Mouse (Mus musculus) intestine, embryonic 16.5 days (tissue): ENCODE measurements around the gene Pdxk. TPM values are rescaled to one million over a fixed set of nuclear protein-coding genes. Genes with fewer than 3 reads are reported as not detected.
A peak's percentile ranks its signal among the peaks of the same experiment; 100 is the strongest.

Experiments used
- ATAC-seq: fragments of 200-750 bp; cut with Nextera tagmentation; 2 replicates; pipeline ENCODE4 v1.8.0; 2017; ENCODE audit warnings: moderate TSS enrichment, moderate library complexity
- H3K27ac ChIP-seq: fragments of 300-500 bp; sonication (generic); 2 replicates; pipeline ENCODE4 v1.5.1; 2014; ENCODE audit warnings: mild to moderate bottlenecking, low read length
- H3K27me3 ChIP-seq: fragments of 300-500 bp; sonication (generic); replicated peaks from 2 replicates; pipeline ENCODE4 v1.6.1; 2014; ENCODE audit warnings: low read length, control low read depth, mixed read lengths; ENCODE audit not compliant: control insufficient read depth, insufficient read depth
- H3K36me3 ChIP-seq: fragments of 300-500 bp; sonication (generic); 2 replicates; pipeline ENCODE4 v1.6.1; 2014; ENCODE audit warnings: low read length, control low read depth; ENCODE audit not compliant: control insufficient read depth, insufficient read depth
- H3K4me1 ChIP-seq: fragments of 300-500 bp; sonication (generic); 2 replicates; pipeline ENCODE4 v1.6.1; 2014; ENCODE audit warnings: low read length, control low read depth, mixed read lengths; ENCODE audit not compliant: control insufficient read depth, insufficient read depth
- H3K4me2 ChIP-seq: fragments of 300-500 bp; sonication (generic); 2 replicates; pipeline ENCODE4 v1.6.1; 2014; ENCODE audit warnings: low read depth, low read length, control low read depth
- H3K4me3 ChIP-seq: fragments of 300-500 bp; sonication (generic); 2 replicates; pipeline ENCODE4 v1.5.1; 2014; ENCODE audit warnings: mild to moderate bottlenecking, low read length
- H3K9ac ChIP-seq: fragments of 300-500 bp; sonication (generic); 2 replicates; pipeline ENCODE4 v1.6.1; 2014; ENCODE audit warnings: low read depth, low read length
- H3K9me3 ChIP-seq: fragments of 300-500 bp; sonication (generic); 2 replicates; pipeline ENCODE4 v1.6.1; 2016; ENCODE audit warnings: low read length, control low read depth; ENCODE audit not compliant: control insufficient read depth
- WGBS: fragments of 180-500 bp; shearing (Covaris S2); extraction: QIAGEN DNeasy Blood & Tissue Kit; methylation state at CpG from one replicate; pipeline ENCODE4 v1.1.7; 2014; 5-methylcytosine and 5-hydroxymethylcytosine counted together
- polyA plus RNA-seq: library from polyadenylated mRNA; unstranded; fragments of >200 nt; fragmentation: Nextera tagmentation; extraction: Ambion mirVana; gene quantifications from 2 replicates; pipeline ENCODE4 v1.2.1, GENCODE M21; 2015

Gene Pdxk
- polyA plus RNA-seq, 1 experiment from 2014 or later: 35.9 TPM

DNA sequence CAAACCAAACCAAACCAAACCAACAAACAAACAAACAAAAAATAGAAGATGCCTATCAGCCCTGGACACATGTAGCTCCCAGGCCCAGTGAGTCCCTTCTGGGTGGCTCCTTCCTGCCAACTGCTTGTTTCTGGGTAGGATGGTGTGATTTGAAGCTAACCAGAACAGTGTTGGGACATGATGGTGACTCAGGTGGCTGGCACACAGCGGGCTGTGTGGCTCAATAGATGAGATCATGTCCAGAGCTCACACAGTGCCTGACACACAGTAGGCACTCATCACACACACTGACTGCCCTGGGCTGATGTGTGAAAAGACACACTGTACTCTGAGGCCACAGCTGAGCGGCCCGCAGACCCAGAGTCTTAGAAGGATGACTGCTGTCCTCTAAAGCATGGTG is 18.6 kb downstream of the Pdxk start:
- no peak overlapping the region for H3K27ac ChIP-seq
- no peak for ATAC-seq
- H3K9ac ChIP-seq: no peak overlapping the region
- H3K4me2 ChIP-seq: no peak overlapping the region
- 93% methylated on average over 3 of the region's 3 CpGs for WGBS
- H3K4me1 ChIP-seq: no peaks in the 10 kb centered on the region
- H3K36me3 ChIP-seq: peaks cover 5% of the 10 kb centered on the region
- H3K4me3 ChIP-seq: no peak overlapping the region
- no peaks in the 10 kb centered on the region for H3K27me3 ChIP-seq
- H3K9me3 ChIP-seq: no peaks in the 10 kb centered on the region

DNA sequence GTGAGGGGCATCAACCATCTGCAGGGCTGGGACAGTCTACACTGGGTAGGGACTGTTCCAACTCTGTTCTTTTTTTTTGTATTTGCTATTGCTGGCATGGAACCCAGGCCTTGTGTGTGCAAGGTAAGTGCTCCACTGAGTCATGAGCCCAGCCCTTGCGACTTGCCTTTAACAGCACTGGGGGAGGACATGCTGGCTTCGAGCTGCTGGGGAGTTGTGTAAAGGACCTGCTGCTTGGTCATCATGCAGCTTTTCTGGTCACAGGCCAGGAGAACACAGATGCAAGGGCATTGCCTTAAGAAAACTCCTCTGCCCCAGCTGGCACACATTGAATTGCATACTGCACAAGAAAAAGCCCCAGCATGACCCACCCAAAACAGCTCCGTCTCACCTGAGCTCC is 22.5 kb downstream of the Pdxk start:
- peaks cover 3% of the 10 kb centered on the region; the same call in 1 of the 2 replicates for H3K36me3 ChIP-seq
- H3K9ac ChIP-seq: no peak overlapping the region
- no peaks in the 10 kb centered on the region for H3K9me3 ChIP-seq
- no peaks in the 10 kb centered on the region for H3K4me1 ChIP-seq
- no peak for ATAC-seq
- H3K27ac ChIP-seq: no peak overlapping the region
- no peaks in the 10 kb centered on the region for H3K27me3 ChIP-seq
- no peak overlapping the region for H3K4me3 ChIP-seq
- WGBS: 90% methylated on average over 3 of the region's 3 CpGs
- no peak overlapping the region for H3K4me2 ChIP-seq

GRCm38 (mm10) chr10:78441606-78442005 is 23.2 kb downstream of the Pdxk start:
- no peak for ATAC-seq
- WGBS: 92% methylated on average over 5 of the region's 5 CpGs
- Histone ChIP-seq H3K27ac (no peak overlapping the region), H3K36me3 (peaks cover 3% of the 10 kb centered on the region; the same call in 1 of the 2 replicates), H3K27me3 (no peaks in the 10 kb centered on the region), H3K9me3 (no peaks in the 10 kb centered on the region), H3K4me3 (no peak overlapping the region), H3K4me1 (no peaks in the 10 kb centered on the region), H3K9ac (no peak overlapping the region), H3K4me2 (no peak overlapping the region)

DNA sequence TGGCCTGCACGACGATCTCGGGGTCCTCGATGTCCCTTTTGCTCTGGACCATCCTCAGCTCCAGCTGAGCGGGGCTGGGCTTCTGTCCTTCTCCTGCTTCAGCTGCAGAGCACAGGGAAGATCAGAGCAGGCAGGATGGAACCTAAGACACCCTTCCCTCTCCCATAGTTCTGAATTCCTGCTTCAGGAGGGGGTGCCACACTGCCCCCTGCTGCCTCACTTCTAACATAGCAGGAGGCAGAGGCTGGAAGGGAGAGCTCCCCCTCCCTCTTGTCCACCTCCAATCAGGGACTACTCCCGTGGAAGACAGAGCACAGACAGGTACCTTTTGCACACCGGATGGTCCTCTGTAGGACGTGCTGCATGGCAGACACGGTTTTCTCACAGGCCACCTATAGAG is 24.0 kb downstream of the Pdxk start:
- peaks cover 3% of the 10 kb centered on the region; the same call in 1 of the 2 replicates for H3K36me3 ChIP-seq
- H3K9ac ChIP-seq: no peak overlapping the region
- no peak; the same call in 1 of the 2 replicates for ATAC-seq
- H3K27ac ChIP-seq: no peak overlapping the region
- H3K9me3 ChIP-seq: no peaks in the 10 kb centered on the region
- H3K4me2 ChIP-seq: no peak overlapping the region
- H3K27me3 ChIP-seq: no peaks in the 10 kb centered on the region
- no peaks in the 10 kb centered on the region for H3K4me1 ChIP-seq
- 67% methylated on average over 9 of the region's 9 CpGs for WGBS
- no peak overlapping the region for H3K4me3 ChIP-seq

- WGBS: 83% methylated on average over 7 of the region's 7 CpGs
- no peaks in the 10 kb centered on the region for H3K36me3 ChIP-seq
- no peaks in the 10 kb centered on the region for H3K9me3 ChIP-seq
- no peak overlapping the region for H3K9ac ChIP-seq
- no peak overlapping the region for H3K4me2 ChIP-seq
- ATAC-seq: no peak
- no peak overlapping the region for H3K4me3 ChIP-seq
- no peaks in the 10 kb centered on the region for H3K27me3 ChIP-seq
- H3K27ac ChIP-seq: no peak overlapping the region
- H3K4me1 ChIP-seq: no peaks in the 10 kb centered on the region
Observed at GRCm38 (mm10) chr10:78439990-78440389, 24.8 kb downstream of the Pdxk start.

GRCm38 (mm10) chr10:78439550-78439949 is 25.2 kb downstream of the Pdxk start:
- Histone ChIP-seq H3K4me3 (no peak overlapping the region), H3K9ac (no peak overlapping the region), H3K9me3 (no peaks in the 10 kb centered on the region), H3K27ac (no peak overlapping the region), H3K36me3 (no peaks in the 10 kb centered on the region), H3K4me2 (no peak overlapping the region), H3K27me3 (no peaks in the 10 kb centered on the region), H3K4me1 (no peaks in the 10 kb centered on the region)
- 61% methylated on average over 5 of the region's 5 CpGs for WGBS
- no peak for ATAC-seq

DNA sequence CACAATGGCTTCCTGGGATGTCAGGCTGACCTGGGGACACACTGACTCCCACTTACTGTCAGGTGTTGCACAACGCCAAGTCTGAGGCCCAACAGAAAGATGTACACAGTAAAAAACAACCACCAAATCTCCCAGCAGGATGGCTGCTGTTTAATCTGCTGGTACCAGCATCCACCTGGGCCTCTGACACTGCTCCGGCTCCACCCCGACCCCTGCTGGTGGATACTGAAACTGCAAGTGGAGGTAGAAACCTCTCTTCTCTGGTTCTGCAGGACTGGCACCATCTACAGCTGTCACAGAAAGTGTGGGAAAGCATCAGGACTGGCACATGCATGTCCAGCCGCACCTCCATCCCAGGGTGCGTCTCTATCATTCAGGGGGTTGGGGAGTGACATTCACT is 26.7 kb downstream of the Pdxk start:
- no peak overlapping the region for H3K4me2 ChIP-seq
- H3K9me3 ChIP-seq: no peaks in the 10 kb centered on the region
- H3K36me3 ChIP-seq: no peaks in the 10 kb centered on the region
- 5% methylated on average over 5 of the region's 5 CpGs for WGBS
- no peak overlapping the region for H3K9ac ChIP-seq
- no peaks in the 10 kb centered on the region for H3K27me3 ChIP-seq
- H3K4me3 ChIP-seq: no peak overlapping the region
- H3K27ac ChIP-seq: no peak overlapping the region
- no peaks in the 10 kb centered on the region for H3K4me1 ChIP-seq
- ATAC-seq: peak; percentile 39; the same call in 1 of the 2 replicates

DNA sequence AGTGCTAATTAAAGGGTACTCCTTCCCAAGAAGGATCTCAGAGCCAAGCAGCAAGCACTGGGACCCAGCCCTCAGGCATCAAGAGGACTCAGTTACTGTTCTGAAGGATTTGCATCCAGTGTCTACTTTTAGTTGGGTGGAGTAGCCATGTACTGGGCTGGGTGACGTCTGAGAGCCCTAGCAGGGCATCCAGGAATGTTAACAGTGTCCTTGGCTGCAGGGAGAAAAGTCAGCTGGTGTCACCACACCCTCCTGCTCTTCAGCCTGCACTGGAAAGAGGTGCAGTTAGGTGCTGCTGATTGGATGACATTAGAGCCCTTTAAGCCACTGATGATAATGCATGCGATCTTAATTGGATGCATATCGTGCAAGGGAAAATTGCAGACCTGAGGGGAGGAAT is 31.9 kb downstream of the Pdxk start:
- no peak overlapping the region for H3K9ac ChIP-seq
- no peak overlapping the region for H3K4me3 ChIP-seq
- H3K9me3 ChIP-seq: no peaks in the 10 kb centered on the region
- 70% methylated on average over 3 of the region's 3 CpGs for WGBS
- no peaks in the 10 kb centered on the region for H3K4me1 ChIP-seq
- H3K27me3 ChIP-seq: no peaks in the 10 kb centered on the region
- H3K27ac ChIP-seq: no peak overlapping the region
- H3K4me2 ChIP-seq: no peak overlapping the region
- peaks cover 8% of the 10 kb centered on the region; the same call in 1 of the 2 replicates for H3K36me3 ChIP-seq
- no peak for ATAC-seq

- WGBS: 94% methylated on average over 2 of the region's 2 CpGs
Observed at GRCm38 (mm10) chr10:78429776-78430175, 35.0 kb downstream of the Pdxk start.

GRCm38 (mm10) chr10:78429180-78429579 is 35.6 kb downstream of the Pdxk start:
- Histone ChIP-seq H3K36me3 (peaks cover 14% of the 10 kb centered on the region; the same call in 1 of the 2 replicates), H3K4me1 (peaks cover 12% of the 10 kb centered on the region), H3K27me3 (no peaks in the 10 kb centered on the region), H3K4me3 (no peak overlapping the region), H3K4me2 (no peak overlapping the region), H3K27ac (no peak overlapping the region), H3K9me3 (no peaks in the 10 kb centered on the region), H3K9ac (no peak overlapping the region)
- WGBS: 83% methylated on average over 5 of the region's 5 CpGs
- ATAC-seq: no peak

More at GRCm38 (mm10) chr10:78429776-78430175, 35.0 kb downstream of the Pdxk start:
- Histone ChIP-seq H3K4me3 (no peak overlapping the region), H3K9me3 (no peaks in the 10 kb centered on the region), H3K4me2 (no peak overlapping the region), H3K27me3 (no peaks in the 10 kb centered on the region), H3K9ac (no peak overlapping the region), H3K27ac (no peak overlapping the region), H3K4me1 (peaks cover 11% of the 10 kb centered on the region), H3K36me3 (peaks cover 14% of the 10 kb centered on the region; the same call in 1 of the 2 replicates)
- ATAC-seq: no peak
